Mouse (Mus musculus) G1E (cell line): ENCODE measurements around the gene Inhba.

Experiments
- CTCF ChIP-seq: IDR thresholded peaks from 2 replicates; pipeline ENCODE4 v1.5.1; 2012; ENCODE audit warnings: low read depth, low read length, inconsistent platforms, mixed read lengths
- GATA1 ChIP-seq: IDR thresholded peaks from 2 replicates; pipeline ENCODE4 v1.6.1; 2012; ENCODE audit warnings: borderline replicate concordance, low read length, inconsistent platforms, mixed read lengths
- GATA2 ChIP-seq: IDR thresholded peaks from 2 replicates; pipeline ENCODE4 v1.6.1; 2012; ENCODE audit warnings: low read depth, low read length, inconsistent platforms, borderline replicate concordance
- POLR2AphosphoS5 ChIP-seq: IDR thresholded peaks from 2 replicates; pipeline ENCODE4 v1.6.1; 2012; ENCODE audit warnings: low read depth, low read length, inconsistent platforms; ENCODE audit not compliant: insufficient replicate concordance
- TAL1 ChIP-seq: conservative IDR thresholded peaks from 2 replicates; pipeline ENCODE4 v1.6.1; 2012; ENCODE audit warnings: low read depth, low read length, inconsistent platforms, mixed read lengths

- TF ChIP-seq CTCF (no peak), GATA1 (no peak), TAL1 (no peak), GATA2 (no peak), POLR2AphosphoS5 (no peak)
These were observed 66.6 kb downstream of the Inhba start for GRCm38 (mm10) chr13:16078216-16078731.
